Mouse (Mus musculus) lung, embryonic 14.5 days (tissue): ENCODE data around the gene Col3a1. TPM values are rescaled to one million over a fixed set of nuclear protein-coding genes. Genes with fewer than 3 reads are reported as not detected.
A peak's percentile ranks its signal among the peaks of the same experiment; 100 is the strongest.

ENCODE experiments used
- ATAC-seq: fragments of 200-750 bp; cut with Nextera tagmentation; 2 replicates; pipeline ENCODE4 v1.8.0; 2017; ENCODE audit warnings: mild to moderate bottlenecking, moderate TSS enrichment, moderate library complexity; ENCODE audit not compliant: insufficient read depth
- DNase-seq: peaks from one replicate; pipeline ENCODE4 v3.0.0-alpha.2; 2015
- H3K27ac ChIP-seq: fragments of 300-500 bp; sonication (generic); 2 replicates; pipeline ENCODE4 v1.5.1; 2014; ENCODE audit warnings: low read depth, mild to moderate bottlenecking, moderate library complexity
- H3K27me3 ChIP-seq: fragments of 300-500 bp; sonication (generic); 2 replicates; pipeline ENCODE4 v1.6.1; 2014; ENCODE audit warnings: low read length, control low read depth; ENCODE audit not compliant: insufficient read depth
- H3K36me3 ChIP-seq: fragments of 300-500 bp; sonication (generic); 2 replicates; pipeline ENCODE4 v1.6.1; 2014; ENCODE audit warnings: control low read depth; ENCODE audit not compliant: insufficient read depth
- H3K4me1 ChIP-seq: fragments of 300-500 bp; sonication (generic); 2 replicates; pipeline ENCODE4 v1.6.1; 2014; ENCODE audit warnings: antibody characterized with exemption, control low read depth; ENCODE audit not compliant: insufficient read depth
- H3K4me2 ChIP-seq: fragments of 300-500 bp; sonication (generic); 2 replicates; pipeline ENCODE4 v1.6.1; 2014; ENCODE audit warnings: mild to moderate bottlenecking
- H3K4me3 ChIP-seq: fragments of 300-500 bp; sonication (generic); 2 replicates; pipeline ENCODE4 v1.5.1; 2014; ENCODE audit warnings: low read depth, low read length
- H3K9ac ChIP-seq: fragments of 300-500 bp; sonication (generic); 2 replicates; pipeline ENCODE4 v1.6.1; 2014
- H3K9me3 ChIP-seq: fragments of 300-500 bp; sonication (generic); 2 replicates; pipeline ENCODE4 v1.6.1; 2016; ENCODE audit warnings: low read depth, low read length, control low read depth
- CTCF ChIP-seq: IDR thresholded peaks from 2 replicates; pipeline ENCODE4 v1.5.1; 2016; ENCODE audit warnings: antibody characterized with exemption, low read depth
- WGBS: fragments of 180-500 bp; shearing (Covaris S2); extraction: QIAGEN DNeasy Blood & Tissue Kit; methylation state at CpG from one replicate; pipeline ENCODE4 v1.1.7; 2014; 5-methylcytosine and 5-hydroxymethylcytosine counted together
- microRNA-seq: library from miRNA; unstranded; fragments of <30 nt; microRNA quantifications from one replicate; pipeline ENCODE4, GENCODE M21; 2016; ENCODE audit warnings: borderline number of aligned reads
- polyA plus RNA-seq: library from polyadenylated mRNA; unstranded; fragments of >200 nt; fragmentation: Nextera tagmentation; extraction: Ambion mirVana; gene quantifications from 2 replicates; pipeline ENCODE4 v1.2.1, GENCODE M21; 2014

Col3a1 gene
- polyA plus RNA-seq, 1 experiment from 2014 or later = 1,512 TPM

DNA sequence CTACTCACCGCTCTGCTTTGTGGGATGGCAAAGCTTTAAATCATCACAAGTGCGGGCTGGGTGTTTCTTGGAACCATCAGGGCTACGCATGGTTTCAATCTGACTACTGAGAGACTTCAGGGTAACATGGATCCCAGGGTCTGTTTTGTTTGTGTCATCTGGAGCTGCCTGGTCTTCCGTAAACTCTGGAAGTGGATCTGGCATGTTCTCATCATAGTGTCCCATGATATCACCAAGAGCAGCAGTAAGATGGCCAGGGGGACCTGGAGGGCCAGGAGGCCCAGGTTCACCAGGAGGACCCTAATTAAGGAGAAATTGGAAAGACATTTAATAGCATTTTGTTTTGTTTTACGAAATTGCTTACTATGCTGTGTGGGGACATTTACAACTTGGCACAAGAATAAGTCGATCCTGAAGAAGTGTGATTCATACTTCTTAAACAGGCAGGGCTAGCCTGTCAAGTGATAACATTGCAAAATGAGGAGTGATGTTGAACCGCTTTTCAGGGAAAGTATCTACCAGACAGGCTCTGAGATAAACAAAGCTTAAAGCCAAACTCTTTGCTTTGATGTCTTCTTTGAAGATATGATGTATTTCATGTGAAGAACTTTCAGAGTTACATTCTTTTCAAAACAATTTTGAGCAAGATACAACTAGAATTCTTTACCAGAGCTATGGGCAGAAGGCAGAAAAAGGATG is 68.8 kb downstream of the Col3a1 start:
- peak; percentile 90 for DNase-seq
- Histone ChIP-seq H3K9me3 (no peaks in the 10 kb centered on the region), H3K4me2 (peak overlapping the region; percentile 5; the same call in 1 of the 2 replicates), H3K9ac (no peak overlapping the region), H3K4me1 (peaks cover 5% of the 10 kb centered on the region), H3K36me3 (peaks cover 31% of the 10 kb centered on the region), H3K27ac (peak overlapping the region; percentile 89), H3K27me3 (no peaks in the 10 kb centered on the region), H3K4me3 (no peak overlapping the region)
- 28% methylated on average over 7 of the region's 7 CpGs for WGBS
- peak; percentile 95 for ATAC-seq
- TF ChIP-seq CTCF = no peak

DNA sequence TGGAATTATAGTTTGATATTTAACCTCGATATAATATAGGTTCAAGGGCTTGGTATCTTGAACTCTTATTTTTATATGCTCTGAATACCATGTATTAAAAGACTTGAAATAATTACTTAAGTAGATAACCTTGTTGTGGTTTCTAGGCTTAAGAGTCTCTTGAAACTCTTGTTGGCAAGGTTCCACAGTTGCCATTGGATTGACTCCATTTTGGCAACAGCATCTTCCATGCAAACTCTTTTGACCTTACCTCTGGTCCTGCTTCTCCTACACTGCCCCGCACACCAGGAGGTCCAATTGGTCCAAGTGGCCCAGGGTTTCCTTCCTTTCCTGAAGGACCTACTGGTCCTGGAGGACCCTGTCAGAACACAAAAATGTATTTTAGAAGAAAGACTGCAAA is 70.5 kb downstream of the Col3a1 start:
- peaks cover 23% of the 10 kb centered on the region for H3K36me3 ChIP-seq
- no peak for ATAC-seq
- peaks cover 5% of the 10 kb centered on the region for H3K4me1 ChIP-seq
- peak overlapping the region; percentile 19; the same call in 1 of the 2 replicates for H3K27ac ChIP-seq
- DNase-seq = peak; percentile 70
- no peak for TF ChIP-seq CTCF
- H3K9me3 ChIP-seq = no peaks in the 10 kb centered on the region
- no peak overlapping the region for H3K4me3 ChIP-seq
- no peaks in the 10 kb centered on the region for H3K27me3 ChIP-seq
- 51% methylated on average over 2 of the region's 2 CpGs for WGBS
- no peak overlapping the region for H3K9ac ChIP-seq
- H3K4me2 ChIP-seq = no peak overlapping the region

Small RNA genes lying within 50 kb of the gene (microRNA-seq; reads per million reads assigned to microRNA genes)
- gene Gm47302 = 2.4 reads per million, percentile 2 among the genes with 10 or more reads in this experiment

Other genes starting within 250 kb of the Col3a1 start
- 87.0 and 89.5 TPM in 2 replicates for gene Col5a2, start 191.7 kb downstream of the Col3a1 start, polyA plus RNA-seq